Mouse (Mus musculus) embryonic facial prominence, embryonic 13.5 days (tissue): ENCODE data around the gene D1Ertd622e. TPM values are rescaled to one million over a fixed set of nuclear protein-coding genes. Genes with fewer than 3 reads are reported as not detected.
"Not testable (repeated sequence)": the region's sequence is repeated elsewhere in the genome, so short reads cannot be mapped to it uniquely, and the experiment has no call there.

ENCODE experiments used
- ATAC-seq: fragments of 200-750 bp; cut with Nextera tagmentation; 2 replicates; pipeline ENCODE4 v1.8.0; 2017; ENCODE audit warnings: low read depth; ENCODE audit not compliant: insufficient number of reproducible peaks, insufficient read depth, low FRiP score, low TSS enrichment
- H3K27ac ChIP-seq: fragments of 300-500 bp; sonication (generic); 2 replicates; pipeline ENCODE4 v1.5.1; 2015; ENCODE audit warnings: moderate library complexity, mild to moderate bottlenecking, inconsistent platforms
- H3K27me3 ChIP-seq: fragments of 300-500 bp; sonication (generic); 2 replicates; pipeline ENCODE4 v1.6.1; 2015; ENCODE audit warnings: mild to moderate bottlenecking, inconsistent platforms
- H3K36me3 ChIP-seq: fragments of 300-500 bp; sonication (generic); 2 replicates; pipeline ENCODE4 v1.6.1; 2015; ENCODE audit warnings: mild to moderate bottlenecking, inconsistent platforms
- H3K4me1 ChIP-seq: fragments of 300-500 bp; sonication (generic); 2 replicates; pipeline ENCODE4 v1.6.1; 2015; ENCODE audit warnings: inconsistent platforms
- H3K4me2 ChIP-seq: fragments of 300-500 bp; sonication (generic); 2 replicates; pipeline ENCODE4 v1.6.1; 2015; ENCODE audit warnings: moderate library complexity, mild to moderate bottlenecking, inconsistent platforms
- H3K4me3 ChIP-seq: fragments of 300-500 bp; sonication (generic); 2 replicates; pipeline ENCODE4 v1.5.1; 2015; ENCODE audit warnings: mild to moderate bottlenecking, inconsistent platforms
- H3K9ac ChIP-seq: fragments of 300-500 bp; sonication (generic); 2 replicates; pipeline ENCODE4 v1.6.1; 2015; ENCODE audit warnings: mild to moderate bottlenecking, inconsistent platforms
- H3K9me3 ChIP-seq: fragments of 300-500 bp; sonication (generic); 2 replicates; pipeline ENCODE4 v1.6.1; 2016; ENCODE audit warnings: inconsistent platforms
- WGBS: fragments of 180-500 bp; shearing (Covaris S2); methylation state at CpG from one replicate; pipeline ENCODE4 v1.1.7; 2015; ENCODE audit warnings: mixed read lengths; 5-methylcytosine and 5-hydroxymethylcytosine counted together
- polyA plus RNA-seq: library from polyadenylated mRNA; unstranded; fragments of >200 nt; fragmentation: Nextera tagmentation; extraction: Ambion mirVana; gene quantifications from 2 replicates; pipeline ENCODE4 v1.2.1, GENCODE M21; 2015

The D1Ertd622e gene
- polyA plus RNA-seq, 1 experiment from 2014 or later = 18.2 TPM

GRCm38 (mm10) chr1:97614531-97615462 lies 47.1 kb downstream of the D1Ertd622e start:
- 81% methylated on average over 11 of the region's 11 CpGs for WGBS
- Histone ChIP-seq H3K27me3 (peaks cover 5% of the 10 kb centered on the region; the same call in 1 of the 2 replicates), H3K4me2 (no peak overlapping the region), H3K27ac (no peak overlapping the region), H3K4me1 (peaks cover 7% of the 10 kb centered on the region; the same call in 1 of the 2 replicates), H3K36me3 (no peaks in the 10 kb centered on the region), H3K9me3 (no peaks in the 10 kb centered on the region), H3K9ac (no peak overlapping the region), H3K4me3 (no peak overlapping the region)
- ATAC-seq = no peak

- Histone ChIP-seq H3K36me3 (no peaks in the 10 kb centered on the region), H3K4me2 (no peak overlapping the region), H3K27ac (no peak overlapping the region), H3K4me1 (peaks cover 4% of the 10 kb centered on the region; the same call in 1 of the 2 replicates), H3K9ac (no peak overlapping the region), H3K27me3 (peaks cover 5% of the 10 kb centered on the region; the same call in 1 of the 2 replicates), H3K9me3 (no peaks in the 10 kb centered on the region), H3K4me3 (no peak overlapping the region)
- WGBS = 8% methylated on average over 2 of the region's 2 CpGs
- no peak for ATAC-seq
Observed at GRCm38 (mm10) chr1:97611747-97612146, 50.1 kb downstream of the D1Ertd622e start.

- no peak for ATAC-seq
- WGBS = 68% methylated on average over 1 of the region's 1 CpGs
Observed at GRCm38 (mm10) chr1:97603361-97603760, 58.5 kb downstream of the D1Ertd622e start.

GRCm38 (mm10) chr1:97600371-97600770 lies 61.5 kb downstream of the D1Ertd622e start:
- Histone ChIP-seq H3K4me2 (no peak overlapping the region), H3K27ac (no peak overlapping the region), H3K4me3 (no peak overlapping the region), H3K36me3 (no peaks in the 10 kb centered on the region), H3K4me1 (no peaks in the 10 kb centered on the region), H3K9me3 (no peaks in the 10 kb centered on the region), H3K27me3 (no peaks in the 10 kb centered on the region), H3K9ac (no peak overlapping the region)
- WGBS = 82% methylated on average over 2 of the region's 2 CpGs
- ATAC-seq = no peak

More at GRCm38 (mm10) chr1:97603361-97603760, 58.5 kb downstream of the D1Ertd622e start:
- H3K9me3 ChIP-seq = no peaks in the 10 kb centered on the region
- H3K27me3 ChIP-seq = no peaks in the 10 kb centered on the region
- H3K4me1 ChIP-seq = no peaks in the 10 kb centered on the region
- no peak overlapping the region for H3K27ac ChIP-seq
- H3K36me3 ChIP-seq = no peaks in the 10 kb centered on the region
- no peak overlapping the region for H3K9ac ChIP-seq
- no peak overlapping the region for H3K4me3 ChIP-seq
- H3K4me2 ChIP-seq = no peak overlapping the region

- H3K27ac ChIP-seq = no peak overlapping the region
- no peak overlapping the region for H3K4me3 ChIP-seq
- 78% methylated on average over 3 of the region's 3 CpGs for WGBS
- no peak overlapping the region for H3K4me2 ChIP-seq
- H3K36me3 ChIP-seq = no peaks in the 10 kb centered on the region
- H3K9me3 ChIP-seq = no peaks in the 10 kb centered on the region
- no peaks in the 10 kb centered on the region for H3K27me3 ChIP-seq
- H3K9ac ChIP-seq = no peak overlapping the region
- no peaks in the 10 kb centered on the region for H3K4me1 ChIP-seq
- ATAC-seq = no peak
Observed at GRCm38 (mm10) chr1:97599101-97599500, 62.8 kb downstream of the D1Ertd622e start.

- 25% methylated on average over 3 of the region's 3 CpGs for WGBS
Observed at GRCm38 (mm10) chr1:97588561-97588960, 73.3 kb downstream of the D1Ertd622e start.

GRCm38 (mm10) chr1:97585106-97585505 lies 76.8 kb downstream of the D1Ertd622e start:
- Histone ChIP-seq H3K9me3 (no peaks in the 10 kb centered on the region), H3K4me3 (no peak overlapping the region), H3K36me3 (no peaks in the 10 kb centered on the region), H3K9ac (no peak overlapping the region), H3K27ac (no peak overlapping the region), H3K27me3 (no peaks in the 10 kb centered on the region), H3K4me2 (no peak overlapping the region), H3K4me1 (no peaks in the 10 kb centered on the region)
- no peak for ATAC-seq

More at GRCm38 (mm10) chr1:97588561-97588960, 73.3 kb downstream of the D1Ertd622e start:
- no peaks in the 10 kb centered on the region for H3K36me3 ChIP-seq
- no peaks in the 10 kb centered on the region for H3K27me3 ChIP-seq
- no peak overlapping the region for H3K4me3 ChIP-seq
- no peaks in the 10 kb centered on the region for H3K4me1 ChIP-seq
- H3K4me2 ChIP-seq = no peak overlapping the region
- no peak for ATAC-seq
- H3K27ac ChIP-seq = no peak overlapping the region
- no peaks in the 10 kb centered on the region for H3K9me3 ChIP-seq
- H3K9ac ChIP-seq = no peak overlapping the region

- no peaks in the 10 kb centered on the region for H3K36me3 ChIP-seq
- no peak for ATAC-seq
- H3K4me3 ChIP-seq = no peak overlapping the region
- H3K4me2 ChIP-seq = no peak overlapping the region
- no peaks in the 10 kb centered on the region for H3K4me1 ChIP-seq
- H3K27me3 ChIP-seq = no peaks in the 10 kb centered on the region
- no peak overlapping the region for H3K9ac ChIP-seq
- no peaks in the 10 kb centered on the region for H3K9me3 ChIP-seq
- no peak overlapping the region for H3K27ac ChIP-seq
- WGBS = 85% methylated on average over 3 of the region's 3 CpGs
Observed at GRCm38 (mm10) chr1:97584171-97584570, 77.7 kb downstream of the D1Ertd622e start.

- Histone ChIP-seq H3K4me3 (no peak overlapping the region), H3K9me3 (no peaks in the 10 kb centered on the region), H3K27me3 (no peaks in the 10 kb centered on the region), H3K36me3 (no peaks in the 10 kb centered on the region), H3K4me2 (no peak overlapping the region), H3K4me1 (no peaks in the 10 kb centered on the region), H3K9ac (no peak overlapping the region), H3K27ac (no peak overlapping the region)
- WGBS = 76% methylated on average over 4 of the region's 4 CpGs
- ATAC-seq = no peak
Observed at GRCm38 (mm10) chr1:97583085-97583484, 78.8 kb downstream of the D1Ertd622e start.

- ATAC-seq, H3K4me1 ChIP-seq, H3K4me3 ChIP-seq, H3K4me2 ChIP-seq, H3K27ac ChIP-seq, H3K27me3 ChIP-seq, H3K36me3 ChIP-seq, H3K9ac ChIP-seq, H3K9me3 ChIP-seq: not testable (repeated sequence)
Observed at GRCm38 (mm10) chr1:97580680-97581079, 81.2 kb downstream of the D1Ertd622e start.

- no peak overlapping the region for H3K27ac ChIP-seq
- no peak overlapping the region for H3K4me3 ChIP-seq
- H3K4me2 ChIP-seq = no peak overlapping the region
- no peaks in the 10 kb centered on the region for H3K36me3 ChIP-seq
- no peaks in the 10 kb centered on the region for H3K27me3 ChIP-seq
- no peak overlapping the region for H3K9ac ChIP-seq
- no peaks in the 10 kb centered on the region for H3K9me3 ChIP-seq
- 62% methylated on average over 3 of the region's 3 CpGs for WGBS
- ATAC-seq = no peak
- no peaks in the 10 kb centered on the region for H3K4me1 ChIP-seq
Observed at GRCm38 (mm10) chr1:97580270-97580669, 81.6 kb downstream of the D1Ertd622e start.

GRCm38 (mm10) chr1:97578025-97578417 lies 83.9 kb downstream of the D1Ertd622e start:
- H3K27me3 ChIP-seq = no peaks in the 10 kb centered on the region
- no peak overlapping the region for H3K4me2 ChIP-seq
- no peak overlapping the region for H3K27ac ChIP-seq
- no peak for ATAC-seq
- no peaks in the 10 kb centered on the region for H3K4me1 ChIP-seq
- H3K9me3 ChIP-seq = no peaks in the 10 kb centered on the region
- WGBS = 86% methylated on average over 3 of the region's 3 CpGs
- H3K4me3 ChIP-seq = no peak overlapping the region
- H3K9ac ChIP-seq = no peak overlapping the region
- no peaks in the 10 kb centered on the region for H3K36me3 ChIP-seq
